Mouse (Mus musculus) stomach, embryonic 15.5 days (tissue): ENCODE measurements around the gene B3galt4. TPM values are rescaled to one million over a fixed set of nuclear protein-coding genes. Genes with fewer than 3 reads are reported as not detected.
"Not testable (repeated sequence)": the region's sequence is repeated elsewhere in the genome, so short reads cannot be mapped to it uniquely, and the experiment has no call there.

Source experiments
- ATAC-seq: fragments of 200-750 bp; cut with Nextera tagmentation; 2 replicates; pipeline ENCODE4 v1.8.0; 2017; ENCODE audit warnings: low read depth, moderate number of reproducible peaks, moderate TSS enrichment; ENCODE audit not compliant: insufficient read depth, low FRiP score
- H3K27ac ChIP-seq: fragments of 300-500 bp; sonication (generic); 2 replicates; pipeline ENCODE4 v1.5.1; 2015; ENCODE audit warnings: mild to moderate bottlenecking, inconsistent platforms
- H3K27me3 ChIP-seq: fragments of 300-500 bp; sonication (generic); replicated peaks from 2 replicates; pipeline ENCODE4 v1.6.1; 2015; ENCODE audit warnings: inconsistent platforms
- H3K36me3 ChIP-seq: fragments of 300-500 bp; sonication (generic); 2 replicates; pipeline ENCODE4 v1.6.1; 2015; ENCODE audit warnings: inconsistent platforms
- H3K4me1 ChIP-seq: fragments of 300-500 bp; sonication (generic); 2 replicates; pipeline ENCODE4 v1.6.1; 2015; ENCODE audit warnings: inconsistent platforms
- H3K4me2 ChIP-seq: fragments of 300-500 bp; sonication (generic); 2 replicates; pipeline ENCODE4 v1.6.1; 2015; ENCODE audit warnings: mild to moderate bottlenecking, inconsistent platforms
- H3K4me3 ChIP-seq: fragments of 300-500 bp; sonication (generic); replicated peaks from 2 replicates; pipeline ENCODE4 v1.5.1; 2015; ENCODE audit warnings: inconsistent platforms
- H3K9ac ChIP-seq: fragments of 300-500 bp; sonication (generic); 2 replicates; pipeline ENCODE4 v1.6.1; 2015; ENCODE audit warnings: inconsistent platforms
- H3K9me3 ChIP-seq: fragments of 300-500 bp; sonication (generic); 2 replicates; pipeline ENCODE4 v1.6.1; 2016; ENCODE audit warnings: inconsistent platforms
- WGBS: fragments of 180-500 bp; shearing (Covaris S2); methylation state at CpG from one replicate; pipeline ENCODE4 v1.1.7; 2015; 5-methylcytosine and 5-hydroxymethylcytosine counted together
- polyA plus RNA-seq: library from polyadenylated mRNA; unstranded; fragments of >200 nt; fragmentation: Nextera tagmentation; extraction: Ambion mirVana; gene quantifications from 2 replicates; pipeline ENCODE4 v1.2.1, GENCODE M21; 2015

B3galt4 gene
- polyA plus RNA-seq, 1 experiment from 2014 or later: 8.2 TPM

DNA sequence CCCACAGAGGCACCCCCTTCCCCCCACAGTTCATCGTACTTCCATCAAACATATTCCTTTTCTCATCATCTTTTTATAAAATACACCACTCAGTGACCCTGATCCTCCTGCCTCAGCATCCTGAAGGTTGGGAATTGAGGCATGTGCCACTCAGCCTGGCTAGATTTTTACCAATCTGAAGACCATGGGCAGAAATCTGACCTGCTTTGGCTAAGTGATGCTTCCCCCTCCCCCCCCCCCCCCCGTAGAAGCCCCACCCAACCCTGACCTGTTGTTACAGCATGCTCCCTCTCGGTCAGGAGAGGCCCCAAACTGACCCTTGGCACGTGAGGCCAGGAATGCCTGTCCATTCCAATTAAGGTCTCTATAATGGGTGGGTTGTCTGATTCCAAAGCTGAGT lies 46.5 kb downstream of the B3galt4 start, which contains the start of gene Platr17:
Platr17 (plus strand) TSS at position 301 of the 400 bp plus-strand sequence.
- H3K27me3 ChIP-seq, H3K4me3 ChIP-seq, H3K9me3 ChIP-seq, H3K4me1 ChIP-seq, ATAC-seq, H3K36me3 ChIP-seq, H3K9ac ChIP-seq, H3K27ac ChIP-seq, H3K4me2 ChIP-seq: not testable (repeated sequence)
- 55% methylated on average over 2 of the region's 4 CpGs for WGBS

DNA sequence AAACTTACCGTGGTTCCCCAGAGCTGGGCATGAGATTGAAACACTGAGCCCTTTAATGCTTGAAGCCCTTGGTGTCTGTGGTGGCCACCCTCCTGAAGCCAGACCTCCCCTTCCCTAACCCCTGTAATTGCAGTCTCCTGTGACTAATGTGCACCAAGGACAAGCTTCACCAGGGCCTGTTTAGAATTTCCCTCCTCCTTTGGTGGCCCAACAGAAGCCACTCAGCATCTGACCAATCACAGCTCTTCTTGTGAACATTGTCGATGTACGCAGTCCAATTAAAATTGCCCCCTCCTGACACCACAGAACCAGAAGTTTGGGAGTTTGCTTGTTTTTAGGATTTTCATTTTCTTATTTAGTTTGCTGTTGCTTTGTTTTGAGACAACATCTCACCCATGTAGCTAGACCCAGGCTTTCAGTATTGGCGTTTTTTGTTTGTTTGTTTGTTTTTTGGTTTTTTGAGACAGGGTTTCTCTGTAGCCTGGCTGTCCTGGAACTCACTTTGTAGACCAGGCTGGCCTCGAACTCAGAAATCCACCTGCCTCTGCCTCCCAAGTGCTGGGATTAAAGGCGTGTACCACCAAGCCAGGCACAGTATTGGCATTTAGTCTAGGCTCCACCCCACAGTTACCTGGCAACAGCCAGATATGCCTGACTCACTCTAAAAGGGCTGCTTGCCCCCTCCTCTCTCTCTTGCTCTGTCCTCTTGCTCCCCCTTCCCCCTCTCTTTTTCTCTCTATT lies 47.2 kb downstream of the B3galt4 start:
- H3K4me1 ChIP-seq, ATAC-seq, H3K9me3 ChIP-seq, H3K27me3 ChIP-seq, H3K4me2 ChIP-seq, H3K27ac ChIP-seq, H3K9ac ChIP-seq, H3K4me3 ChIP-seq, H3K36me3 ChIP-seq: not testable (repeated sequence)
- 75% methylated on average over 6 of the region's 6 CpGs for WGBS

DNA sequence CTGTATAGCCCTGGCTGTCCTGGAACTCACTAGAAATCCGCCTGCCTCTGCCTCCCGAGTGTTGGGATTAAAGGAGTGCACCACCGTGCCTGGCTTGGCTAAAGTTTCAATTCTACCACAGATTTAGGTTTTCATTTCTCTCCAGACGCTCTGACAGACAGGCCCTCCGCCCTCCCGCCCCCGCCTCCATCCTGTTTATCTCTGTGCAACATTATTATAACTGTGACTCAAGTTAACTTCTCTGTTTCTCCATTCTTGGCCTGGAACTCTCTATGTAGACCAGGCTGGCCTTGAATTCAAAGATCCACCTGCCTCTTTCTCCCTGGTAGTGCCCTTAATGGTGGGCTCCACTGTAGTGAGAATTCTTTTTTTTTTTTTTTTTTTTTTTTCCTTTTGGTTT lies 48.8 kb downstream of the B3galt4 start:
- 74% methylated on average over 7 of the region's 7 CpGs for WGBS
- ATAC-seq: no peak
- H3K4me2 ChIP-seq: no peak overlapping the region
- no peaks in the 10 kb centered on the region for H3K36me3 ChIP-seq
- H3K9me3 ChIP-seq: no peaks in the 10 kb centered on the region
- H3K4me1 ChIP-seq: no peaks in the 10 kb centered on the region
- H3K27me3 ChIP-seq: no peaks in the 10 kb centered on the region
- H3K4me3 ChIP-seq: no peak overlapping the region
- H3K9ac ChIP-seq: no peak overlapping the region
- no peak overlapping the region for H3K27ac ChIP-seq

DNA sequence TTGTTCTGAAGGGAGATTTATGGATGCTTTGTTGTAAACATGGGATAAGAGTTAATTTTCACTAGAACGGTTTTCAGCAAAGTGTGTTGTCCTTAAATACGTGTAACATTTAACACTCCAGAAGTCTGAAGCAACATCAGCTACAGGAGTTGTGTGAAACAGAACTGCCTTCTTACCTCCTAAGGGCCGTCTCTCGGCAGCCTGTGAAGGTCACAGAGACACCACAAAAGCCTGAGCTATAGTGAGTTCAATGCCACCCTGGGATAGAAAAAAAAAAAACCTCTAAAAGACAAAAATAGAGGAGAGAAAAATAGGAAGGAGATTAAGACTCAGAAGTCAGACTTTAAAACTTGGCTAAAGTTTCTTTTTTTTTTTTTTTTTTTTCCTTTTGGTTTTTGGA lies 49.2 kb downstream of the B3galt4 start:
- WGBS: 46% methylated on average over 4 of the region's 4 CpGs
- no peak overlapping the region for H3K4me3 ChIP-seq

DNA sequence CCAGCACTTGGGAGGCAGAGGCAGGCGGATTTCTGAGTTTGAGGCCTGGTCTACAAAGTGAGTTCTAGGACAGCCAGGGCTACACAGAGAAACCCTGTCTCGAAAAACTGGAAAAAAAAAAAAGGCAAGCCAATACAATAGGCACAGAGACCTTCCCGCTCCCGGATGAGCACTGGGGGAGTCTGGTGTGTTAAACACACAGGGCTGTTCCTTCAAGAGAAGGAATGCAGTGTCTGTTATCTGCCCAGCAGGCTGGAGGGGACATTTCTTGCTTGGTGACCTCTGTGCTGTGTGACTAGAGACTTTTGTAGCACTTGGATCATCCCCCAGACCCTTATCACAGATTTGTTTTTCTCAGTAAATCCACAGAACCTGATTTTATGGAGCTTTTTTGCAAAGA lies 49.6 kb downstream of the B3galt4 start:
- H3K9ac ChIP-seq: no peak overlapping the region
- 67% methylated on average over 4 of the region's 4 CpGs for WGBS
- no peaks in the 10 kb centered on the region for H3K27me3 ChIP-seq
- H3K4me3 ChIP-seq: no peak overlapping the region
- no peaks in the 10 kb centered on the region for H3K36me3 ChIP-seq
- no peaks in the 10 kb centered on the region for H3K4me1 ChIP-seq
- no peak overlapping the region for H3K27ac ChIP-seq
- ATAC-seq: no peak
- H3K9me3 ChIP-seq: no peaks in the 10 kb centered on the region
- no peak overlapping the region for H3K4me2 ChIP-seq

More for the DNA sequence above, 49.2 kb downstream of the B3galt4 start:
- H3K27ac ChIP-seq: no peak overlapping the region
- H3K36me3 ChIP-seq: no peaks in the 10 kb centered on the region
- no peak for ATAC-seq
- no peak overlapping the region for H3K4me2 ChIP-seq
- H3K9ac ChIP-seq: no peak overlapping the region
- no peaks in the 10 kb centered on the region for H3K9me3 ChIP-seq
- H3K4me1 ChIP-seq: no peaks in the 10 kb centered on the region
- H3K27me3 ChIP-seq: no peaks in the 10 kb centered on the region

DNA sequence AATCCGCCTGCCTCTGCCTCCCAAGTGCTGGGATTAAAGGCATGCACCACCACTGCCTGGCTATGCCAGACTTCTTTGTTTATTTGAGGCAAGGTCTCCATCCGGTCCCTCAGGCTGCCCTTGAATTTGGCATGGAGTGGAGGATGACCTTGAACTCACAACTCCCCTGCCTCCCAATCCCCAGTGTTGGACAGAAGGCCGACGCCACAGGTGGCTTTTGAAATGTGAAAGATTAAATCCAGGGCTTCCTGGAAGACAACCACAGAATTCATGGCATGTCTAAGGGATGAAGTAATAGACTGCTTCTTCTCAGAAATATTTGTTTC lies 50.3 kb downstream of the B3galt4 start:
- ATAC-seq: no peak
- Histone ChIP-seq H3K4me3 (no peak overlapping the region), H3K27me3 (no peaks in the 10 kb centered on the region), H3K27ac (no peak overlapping the region), H3K9ac (no peak overlapping the region), H3K4me1 (no peaks in the 10 kb centered on the region), H3K36me3 (no peaks in the 10 kb centered on the region), H3K4me2 (no peak overlapping the region), H3K9me3 (no peaks in the 10 kb centered on the region)
- 70% methylated on average over 4 of the region's 4 CpGs for WGBS

DNA sequence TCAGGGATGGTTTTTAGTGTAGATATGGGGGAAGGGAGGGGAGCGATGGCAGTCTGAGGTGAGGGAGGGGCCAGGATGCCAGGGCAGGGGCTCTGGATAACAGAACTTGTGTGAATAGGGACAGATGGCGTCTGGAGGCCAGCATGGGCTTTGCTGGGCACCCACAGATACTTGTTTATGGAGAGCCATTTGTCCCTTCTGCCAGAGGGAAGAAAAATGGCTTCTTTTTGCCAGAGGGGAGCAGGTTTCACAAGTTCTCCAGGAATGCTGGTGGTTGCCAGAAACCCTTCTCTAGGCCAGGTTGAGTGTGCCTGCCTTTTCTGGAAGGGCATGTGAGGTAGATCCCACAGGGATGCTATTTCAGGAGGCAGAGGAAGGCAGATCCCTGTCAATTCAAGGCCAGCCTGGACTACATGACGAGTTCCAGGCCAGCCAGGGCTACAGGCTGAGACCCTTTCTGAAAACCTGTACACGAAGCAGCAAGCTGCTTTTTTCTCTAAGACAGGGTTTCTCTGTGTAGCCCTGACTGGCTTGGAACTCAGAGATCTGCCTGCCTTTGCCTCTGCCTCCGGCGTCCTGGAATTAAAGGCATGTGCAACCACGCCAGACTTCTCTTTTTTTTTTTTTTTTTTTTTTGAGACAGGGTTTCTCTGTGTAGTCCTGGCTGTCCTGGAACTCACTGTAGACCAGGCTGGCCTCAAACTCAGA lies 50.9 kb downstream of the B3galt4 start:
- WGBS: 58% methylated on average over 7 of the region's 7 CpGs
- no peak for ATAC-seq
- Histone ChIP-seq H3K36me3 (no peaks in the 10 kb centered on the region), H3K27ac (no peak overlapping the region), H3K4me2 (no peak overlapping the region), H3K4me3 (no peak overlapping the region), H3K9me3 (no peaks in the 10 kb centered on the region), H3K4me1 (no peaks in the 10 kb centered on the region), H3K9ac (no peak overlapping the region), H3K27me3 (no peaks in the 10 kb centered on the region)

Other genes starting within 250 kb of the B3galt4 start
- 59.8 and 70.8 TPM in 2 replicates for gene March2, start 232.8 kb downstream of the B3galt4 start, polyA plus RNA-seq
- gene Rab11b, start 191.0 kb downstream of the B3galt4 start, polyA plus RNA-seq: 249 and 270 TPM in 2 replicates
- 22.6 and 24.7 TPM in 2 replicates for gene Angptl4, start 169.7 kb downstream of the B3galt4 start, polyA plus RNA-seq
- 31.4 and 31.5 TPM in 2 replicates for gene Kank3, start 141.0 kb downstream of the B3galt4 start, polyA plus RNA-seq
- gene Rps28, start 126.9 kb downstream of the B3galt4 start, polyA plus RNA-seq: 888 and 917 TPM in 2 replicates
- 459 and 493 TPM in 2 replicates for gene Ndufa7, start 126.9 kb downstream of the B3galt4 start, polyA plus RNA-seq
- gene Cd320, start 108.4 kb downstream of the B3galt4 start, polyA plus RNA-seq: 59.1 and 62.6 TPM in 2 replicates
- not detected in 2 replicates for gene Gm7029, start 77.7 kb downstream of the B3galt4 start, polyA plus RNA-seq
- gene Kifc1, start 60.8 kb downstream of the B3galt4 start, polyA plus RNA-seq: 7.7 and 7.9 TPM in 2 replicates
- 0.95 and 1.1 TPM in 2 replicates for gene Platr17, start 46.4 kb downstream of the B3galt4 start, polyA plus RNA-seq
- 39.1 and 41.5 TPM in 2 replicates for gene Daxx, start 42.1 kb downstream of the B3galt4 start, polyA plus RNA-seq
- 47.3 and 50.1 TPM in 2 replicates for gene Tapbp, start 35.6 kb downstream of the B3galt4 start, polyA plus RNA-seq
- 15.4 and 16.6 TPM in 2 replicates for gene Zbtb22, start 35.6 kb downstream of the B3galt4 start, polyA plus RNA-seq
- gene Rgl2, start 21.9 kb downstream of the B3galt4 start, polyA plus RNA-seq: 38.5 and 43.6 TPM in 2 replicates
- 155 and 159 TPM in 2 replicates for gene Pfdn6, start 11.1 kb downstream of the B3galt4 start, polyA plus RNA-seq
- gene Wdr46, start 10.8 kb downstream of the B3galt4 start, polyA plus RNA-seq: 36.1 and 40.6 TPM in 2 replicates
- gene Vps52, start 4.3 kb upstream of the B3galt4 start, polyA plus RNA-seq: 42.4 and 49.2 TPM in 2 replicates
- 1,803 TPM in 2 replicates for gene Rps18, start 4.5 kb upstream of the B3galt4 start, polyA plus RNA-seq
- 112 and 124 TPM in 2 replicates for gene H2-K1, start 48.9 kb upstream of the B3galt4 start, polyA plus RNA-seq
- gene Ring1, start 73.2 kb upstream of the B3galt4 start, polyA plus RNA-seq: 19.3 and 21.0 TPM in 2 replicates
- gene H2-Ke6, start 76.6 kb upstream of the B3galt4 start, polyA plus RNA-seq: 50.8 and 58.4 TPM in 2 replicates
- 169 and 199 TPM in 2 replicates for gene Slc39a7, start 80.2 kb upstream of the B3galt4 start, polyA plus RNA-seq
- gene Rxrb, start 80.3 kb upstream of the B3galt4 start, polyA plus RNA-seq: 43.6 and 45.0 TPM in 2 replicates
- gene Col11a2, start 87.9 kb upstream of the B3galt4 start, polyA plus RNA-seq: 1.3 and 1.5 TPM in 2 replicates
- gene H2-Oa, start 140.9 kb upstream of the B3galt4 start, polyA plus RNA-seq: 0.79 and 1.2 TPM in 2 replicates
- gene H2-DMa, start 168.1 kb upstream of the B3galt4 start, polyA plus RNA-seq: 10.8 and 12.1 TPM in 2 replicates
- gene Brd2, start 171.1 kb upstream of the B3galt4 start, polyA plus RNA-seq: 98.3 and 107 TPM in 2 replicates
- gene H2-DMb2, start 191.8 kb upstream of the B3galt4 start, polyA plus RNA-seq: 0.58 and 0.87 TPM in 2 replicates
- 2.2 and 2.8 TPM in 2 replicates for gene H2-DMb1, start 201.6 kb upstream of the B3galt4 start, polyA plus RNA-seq
- gene Tap1, start 236.1 kb upstream of the B3galt4 start, polyA plus RNA-seq: 7.5 and 7.7 TPM in 2 replicates
- 7.9 and 8.1 TPM in 2 replicates for gene Psmb9, start 236.3 kb upstream of the B3galt4 start, polyA plus RNA-seq
- gene Psmb8, start 246.2 kb upstream of the B3galt4 start, polyA plus RNA-seq: 12.1 and 14.6 TPM in 2 replicates